Mouse (Mus musculus): ENCODE measurements around the gene Esp6. TPM values are rescaled to one million over a fixed set of nuclear protein-coding genes. Genes with fewer than 3 reads are reported as not detected.

Gene Esp6
- not detected for total RNA-seq (2023)

DNA sequence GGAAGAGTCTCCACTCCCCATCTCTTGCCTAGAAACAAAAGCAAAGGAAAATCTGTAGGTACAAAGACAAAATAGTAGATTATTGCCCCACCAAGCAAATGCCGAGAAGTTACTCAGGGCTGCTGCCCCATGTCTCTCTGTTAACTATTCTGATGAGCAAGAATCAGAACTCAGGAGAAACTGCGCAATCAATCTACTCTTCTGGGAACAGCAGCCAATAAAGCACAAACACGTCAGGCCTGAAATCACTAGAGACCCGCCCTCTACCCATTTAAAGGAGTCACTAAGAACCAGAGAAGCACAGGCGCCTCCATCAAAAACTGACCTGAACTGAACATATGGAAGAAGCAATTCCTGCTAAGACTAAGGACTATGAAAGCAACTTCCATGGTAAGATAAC lies at the start of gene Esp6:
Gene Esp6 (plus strand): TSS at position 301 of the 400 bp plus-strand sequence.

DNA sequence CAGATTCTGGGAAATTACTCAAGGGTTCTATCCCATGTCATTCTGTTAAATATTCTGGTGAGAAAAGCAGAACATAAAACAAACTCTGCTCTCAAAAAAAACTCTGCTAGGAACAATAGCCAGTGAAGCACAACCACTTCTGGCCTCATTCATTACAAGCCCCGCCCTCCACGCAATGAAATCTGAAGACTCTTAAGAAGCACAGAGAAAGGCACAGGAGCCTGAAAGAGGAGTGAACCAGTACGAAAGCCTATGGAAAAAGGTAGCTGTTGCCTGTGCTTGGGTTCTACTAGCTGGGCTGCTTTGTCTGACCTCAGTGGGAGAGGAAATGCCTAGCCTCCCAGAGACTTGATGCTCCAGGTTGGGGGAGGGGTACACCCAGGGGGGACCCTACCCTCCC lies 41.5 kb upstream of the Esp6 start, which contains the start of gene Esp8:
Gene Esp8 (plus strand): TSS at position 205 of the 400 bp plus-strand sequence.

DNA sequence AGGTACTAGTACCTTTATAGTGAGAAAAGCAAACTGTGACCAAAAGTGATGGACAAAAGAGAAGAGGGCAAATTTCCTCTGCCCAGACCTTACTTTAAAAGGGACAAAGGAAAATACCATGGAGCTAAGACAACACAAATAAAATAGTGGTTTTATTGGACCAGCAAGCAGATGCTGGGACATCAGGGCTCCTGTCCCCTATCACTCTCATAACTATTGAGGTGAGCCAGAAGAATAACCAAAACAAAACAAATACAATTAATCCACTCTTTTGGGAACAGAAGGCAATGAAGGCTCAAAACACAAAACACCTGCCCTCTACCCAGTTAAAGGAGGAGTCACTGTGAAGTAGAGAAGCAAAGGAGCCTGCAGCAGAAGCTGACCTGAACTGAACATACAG lies 37.0 kb downstream of the Esp6 start, which contains the start of gene Esp4:
Gene Esp4 (plus strand): TSS at position 301 of the 400 bp plus-strand sequence.

Other genes starting within 250 kb of the Esp6 start
- not detected for gene Crisp1, start 242.3 kb upstream of the Esp6 start, total RNA-seq (2023)
- gene Esp8, start 41.5 kb upstream of the Esp6 start, total RNA-seq (2023) = not detected
- gene Esp4, start 37.1 kb downstream of the Esp6 start, total RNA-seq (2023) = not detected
- gene Esp3, start 70.6 kb downstream of the Esp6 start, total RNA-seq (2023) = not detected
- gene Esp1, start 165.6 kb downstream of the Esp6 start, total RNA-seq (2023) = not detected
- not detected for gene Crisp2, start 245.5 kb downstream of the Esp6 start, total RNA-seq (2023)
- gene Rhag, start 249.6 kb downstream of the Esp6 start, total RNA-seq (2023) = not detected